Mouse (Mus musculus) left cerebral cortex, postnatal 10 days (tissue): Measurements from ENCODE around the gene Hes6. TPM values are rescaled to one million over a fixed set of nuclear protein-coding genes. Genes with fewer than 3 reads are reported as not detected.

ENCODE experiments used
- DNase-seq, 2 experiments: peaks; one replicate each; pipeline ENCODE4 v3.0.0; 2021 to 2022; ENCODE audit warnings: low spot score in 2 of 2, mixed read lengths in 1 of 2; ENCODE audit errors: extremely low spot score in 1 of 2
- intact Hi-C: fragments of 180-260 bp; cut with DNase I; formaldehyde crosslinking; loops from one replicate; pipeline ENCODE4 v1.15.1; 2025
- total RNA-seq, 2 experiments: library from RNA; stranded (reverse); gene quantifications; 2 replicates each; pipeline ENCODE4 v1.2.3; 2021

Hes6 gene
- 10 to 100 TPM; 26.6 to 27.3 TPM for total RNA-seq

DNA sequence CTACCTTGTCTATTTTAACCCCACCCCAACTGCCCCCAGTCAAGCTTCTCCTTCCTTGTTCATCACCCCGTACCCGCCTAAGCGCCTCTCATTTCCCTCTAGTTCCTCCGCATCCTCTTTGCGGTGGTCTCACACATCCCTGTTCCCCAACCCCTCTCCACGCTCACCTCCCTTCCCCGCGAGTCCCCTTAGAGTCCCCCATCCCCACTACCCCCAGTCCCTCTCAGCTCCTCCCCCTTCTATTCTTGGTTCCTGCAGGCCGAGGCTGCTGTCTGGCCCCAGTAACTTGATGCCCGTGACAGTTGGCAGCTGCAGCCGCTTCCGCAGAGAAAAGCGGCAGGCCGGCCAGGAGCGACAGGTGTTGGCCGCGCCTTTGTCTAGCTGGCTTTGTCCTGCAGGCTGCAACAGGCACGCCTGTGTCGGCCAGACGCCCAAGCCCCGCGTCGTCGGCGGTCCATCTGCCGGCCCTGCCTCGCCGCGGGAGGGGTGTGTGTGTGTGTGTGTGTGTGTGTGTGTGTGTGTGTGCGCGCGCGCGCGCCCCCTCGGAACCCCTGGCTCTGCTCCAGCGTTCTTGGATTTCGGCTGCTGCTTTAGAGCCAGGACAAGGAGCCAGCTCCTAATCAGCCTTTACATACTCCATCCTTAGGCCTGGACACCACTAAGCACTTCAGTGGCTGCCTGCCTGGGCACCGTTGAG is at the start of gene Hes6:
Gene Hes6, minus strand, starts transcription at position 141 of the 697 bp plus-strand sequence.
- intact Hi-C loops = no loop called here
- peak; percentile 60 to 88 for DNase-seq

DNA sequence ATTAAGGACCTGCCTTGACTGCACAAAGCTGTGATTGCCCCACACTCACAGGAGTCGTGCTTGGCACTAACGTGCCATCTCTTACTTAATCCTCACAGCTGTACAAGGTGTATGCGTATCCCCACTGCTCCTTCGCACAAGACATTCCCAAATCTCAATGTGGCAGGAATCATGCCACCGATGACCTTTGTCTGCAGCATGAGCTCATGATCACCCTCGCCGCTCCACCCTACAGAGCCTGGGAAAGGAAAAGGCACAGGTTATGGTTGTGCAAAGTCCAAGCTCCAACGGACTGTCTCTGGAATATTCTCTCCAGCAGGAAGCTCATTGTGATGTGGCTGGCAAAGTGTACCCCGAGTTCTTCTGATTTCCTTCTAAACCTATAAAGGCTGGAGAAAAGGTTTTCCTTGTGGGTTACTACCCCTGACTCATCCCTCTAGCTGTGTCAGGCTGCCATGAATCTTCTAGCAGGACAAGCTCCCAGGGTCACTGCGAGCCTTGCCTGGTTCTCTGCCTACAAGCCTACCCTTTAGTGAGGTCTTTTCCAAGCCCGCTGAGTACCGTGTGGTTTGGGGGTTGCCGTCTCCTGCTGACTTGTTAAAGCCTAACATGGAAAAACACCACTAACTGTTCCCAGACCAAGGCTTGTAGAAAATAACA is 49.6 kb upstream of the Hes6 start:
- intact Hi-C loops = no loop called here
- no peak for DNase-seq

DNA sequence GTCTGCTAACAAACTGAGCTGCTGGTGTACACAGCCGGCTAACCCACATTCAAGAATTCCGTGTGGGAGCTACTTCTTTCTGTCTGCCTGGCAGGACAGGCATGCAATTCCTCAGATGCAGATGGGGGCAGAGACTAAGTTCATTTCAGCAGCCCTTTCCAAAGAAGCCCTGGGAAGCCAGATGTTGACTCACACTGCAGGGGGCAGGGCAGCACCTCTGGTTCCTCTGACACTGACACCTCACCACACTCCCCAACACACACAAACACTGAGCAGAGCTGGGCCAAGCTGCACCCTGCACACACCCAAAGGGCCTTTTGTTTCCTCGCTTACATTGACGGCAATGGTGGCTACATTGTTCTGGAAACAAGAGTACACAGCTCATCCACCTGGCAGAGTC is 46.7 kb upstream of the Hes6 start:
- no peak for DNase-seq
- intact Hi-C loops = no loop called here

DNA sequence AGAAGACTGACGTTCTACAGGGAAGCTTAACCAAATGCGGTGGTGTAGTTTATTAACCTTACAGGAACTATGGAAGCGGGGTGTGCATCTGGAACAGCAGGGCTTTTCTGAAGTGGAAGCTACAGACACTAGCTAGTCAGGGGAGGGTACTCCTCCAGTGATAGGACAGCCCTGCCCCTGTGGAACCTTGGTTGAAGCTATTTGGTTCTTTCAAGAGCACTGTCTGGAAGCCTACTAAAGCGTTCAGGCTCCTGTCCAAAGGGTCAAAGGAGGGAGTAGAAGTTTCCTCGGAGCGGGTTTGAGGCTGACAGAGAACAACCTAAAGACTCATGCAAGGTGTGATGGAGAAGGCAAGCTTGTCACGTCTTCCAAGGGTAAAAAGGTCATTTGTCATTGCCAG is 46.2 kb upstream of the Hes6 start:
- intact Hi-C loops = no loop called here
- DNase-seq = no peak

DNA sequence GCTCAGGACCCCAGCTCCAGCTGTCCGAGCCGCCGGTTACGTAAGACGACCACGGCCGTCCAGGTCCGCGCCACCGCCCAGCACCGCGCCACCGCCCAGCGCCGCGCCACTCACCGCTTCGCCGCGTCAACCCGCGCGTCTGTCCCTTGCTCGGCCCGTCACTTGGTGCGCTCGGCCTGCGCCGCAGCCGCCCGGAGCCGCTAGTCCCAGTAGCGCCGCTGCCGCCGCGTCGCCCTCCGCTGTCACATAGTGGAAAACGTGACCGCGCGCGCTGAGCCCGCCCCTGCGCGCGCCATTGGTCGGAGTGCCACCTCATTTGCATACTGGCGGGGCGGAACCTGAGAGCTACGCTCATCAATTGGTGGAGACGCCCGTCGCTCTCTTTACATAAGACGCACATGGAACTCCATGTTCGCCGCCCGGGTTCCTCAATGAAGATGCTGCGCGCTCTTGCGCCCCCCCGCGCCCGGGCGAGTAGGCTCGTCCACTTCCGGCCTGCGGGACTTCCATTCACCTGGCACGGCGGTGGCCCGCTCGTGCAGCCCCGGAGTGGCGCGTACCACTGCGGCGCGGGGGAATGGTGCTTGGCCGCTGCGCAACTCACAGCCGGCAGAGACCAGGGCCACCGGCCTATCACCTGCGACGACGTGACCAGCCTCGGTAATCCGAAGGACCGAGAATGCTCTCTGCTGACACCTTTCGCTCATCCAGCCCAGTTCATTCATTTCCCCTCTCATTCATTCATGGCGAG is 45.4 kb upstream of the Hes6 start, which contains the start of gene Per2:
Gene Per2, minus strand, starts transcription at position 266 of the 751 bp plus-strand sequence.
- intact Hi-C loops = loop anchor here (5.0 kb wide), 1 partner anchor 42 kb away; no protein-coding TSS in a partner anchor
- DNase-seq = peak; percentile 99

DNA sequence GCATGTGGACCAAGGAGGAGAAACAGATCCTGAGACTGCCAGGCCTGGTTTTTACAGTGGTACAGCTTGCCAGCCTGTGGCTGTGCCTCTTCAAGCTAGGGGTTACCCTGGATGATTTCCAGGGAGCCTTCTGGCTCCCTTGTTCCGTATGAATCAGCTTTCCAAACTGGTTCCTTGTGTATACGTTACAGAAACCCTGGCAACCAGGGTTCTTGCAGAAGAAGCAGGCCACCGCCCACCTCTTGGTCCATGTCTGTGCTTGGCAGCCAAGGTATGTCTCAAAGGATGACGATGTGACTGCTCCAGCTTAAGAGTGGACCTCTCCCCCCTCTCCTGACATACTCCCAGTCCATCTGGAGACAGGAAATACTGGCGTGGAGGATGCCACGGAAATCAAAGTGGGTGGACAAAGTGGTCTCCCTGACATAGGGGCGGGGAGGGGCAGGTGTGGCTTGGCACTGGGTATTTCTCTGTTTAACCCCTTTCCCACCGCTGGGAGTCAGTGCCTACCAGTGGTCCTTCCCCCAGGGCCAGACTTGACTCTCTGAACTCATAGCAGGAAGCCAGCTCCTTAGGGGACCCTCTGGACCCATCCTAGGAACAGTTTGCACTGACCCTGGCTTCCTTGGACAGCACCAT is 44.5 kb upstream of the Hes6 start:
- DNase-seq = peak; percentile 37 to 69

DNA sequence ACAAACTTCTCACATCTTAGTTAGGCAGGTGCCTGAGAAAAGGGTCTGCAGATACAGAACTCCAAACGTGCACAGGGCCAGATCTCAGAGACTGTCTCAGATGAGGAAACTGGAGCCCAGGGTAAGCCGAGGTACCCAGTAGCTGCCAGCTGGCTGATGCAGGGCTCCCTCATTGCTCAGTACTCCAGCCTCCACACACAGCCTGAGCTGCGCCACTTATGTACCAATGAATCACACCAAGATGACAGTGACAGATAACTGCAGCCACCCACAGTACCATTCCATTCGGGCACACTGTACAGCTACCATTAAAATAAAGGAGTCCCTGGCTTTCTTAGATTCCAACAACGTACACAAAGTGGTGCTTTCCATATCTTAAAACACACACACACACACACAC is 43.9 kb upstream of the Hes6 start:
- intact Hi-C loops = loop anchor here (5.0 kb wide), 1 partner anchor 40 kb away; no protein-coding TSS in a partner anchor
- peak in 1 of 2 experiments; percentile 48 for DNase-seq

More for the DNA sequence above, 44.5 kb upstream of the Hes6 start:
- intact Hi-C loops = loop anchor here (5.0 kb wide), 1 partner anchor 41 kb away; no protein-coding TSS in a partner anchor

DNA sequence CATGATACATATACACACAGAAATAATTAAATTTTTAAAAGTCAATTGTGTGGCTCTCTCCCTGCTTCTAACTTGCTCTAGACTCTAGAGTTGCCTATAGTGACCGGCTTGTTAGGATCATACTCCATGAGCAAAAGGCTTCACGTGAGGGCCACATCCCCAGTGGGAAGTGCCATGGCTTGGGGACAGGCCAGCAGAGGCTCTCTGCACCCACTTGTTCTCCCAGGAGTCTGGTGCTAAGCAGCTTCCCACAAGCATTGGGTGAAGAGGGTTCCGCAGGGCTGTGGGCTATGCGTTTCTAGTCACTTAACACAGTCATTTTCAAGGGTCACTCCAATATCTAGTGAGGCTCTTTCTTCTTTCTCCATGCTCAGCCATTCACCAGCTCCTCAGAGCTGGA is 43.3 kb upstream of the Hes6 start:
- DNase-seq = no peak
- intact Hi-C loops = loop anchor here (5.0 kb wide), 1 partner anchor 40 kb away; no protein-coding TSS in a partner anchor

DNA sequence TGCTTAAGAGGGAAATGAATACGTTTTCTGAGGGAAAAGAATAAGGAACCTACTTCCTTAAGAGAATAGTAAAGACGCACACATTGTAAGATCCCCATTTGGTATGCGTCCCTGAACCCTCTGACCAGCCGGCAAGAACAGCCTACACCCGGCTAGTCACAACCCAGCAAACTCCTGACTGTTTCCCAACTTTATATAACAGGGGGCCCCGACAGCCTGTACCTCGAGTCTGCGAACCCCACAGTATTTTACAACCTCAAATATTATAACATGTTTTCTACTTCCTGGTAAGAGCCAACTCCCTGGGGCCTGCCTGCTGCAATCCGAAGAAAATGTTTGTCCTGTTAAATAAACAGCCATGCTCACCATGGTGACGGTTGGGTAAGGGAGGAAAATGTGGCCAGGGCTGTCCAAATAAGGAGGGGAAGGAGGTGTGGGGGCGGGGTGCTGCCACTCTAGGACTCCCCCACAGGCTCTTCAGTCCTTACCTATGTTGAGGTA is 42.5 kb upstream of the Hes6 start:
- peak in 1 of 2 experiments; percentile 72 for DNase-seq
- intact Hi-C loops = loop anchor here (5.0 kb wide), 1 partner anchor 39 kb away; no protein-coding TSS in a partner anchor

DNA sequence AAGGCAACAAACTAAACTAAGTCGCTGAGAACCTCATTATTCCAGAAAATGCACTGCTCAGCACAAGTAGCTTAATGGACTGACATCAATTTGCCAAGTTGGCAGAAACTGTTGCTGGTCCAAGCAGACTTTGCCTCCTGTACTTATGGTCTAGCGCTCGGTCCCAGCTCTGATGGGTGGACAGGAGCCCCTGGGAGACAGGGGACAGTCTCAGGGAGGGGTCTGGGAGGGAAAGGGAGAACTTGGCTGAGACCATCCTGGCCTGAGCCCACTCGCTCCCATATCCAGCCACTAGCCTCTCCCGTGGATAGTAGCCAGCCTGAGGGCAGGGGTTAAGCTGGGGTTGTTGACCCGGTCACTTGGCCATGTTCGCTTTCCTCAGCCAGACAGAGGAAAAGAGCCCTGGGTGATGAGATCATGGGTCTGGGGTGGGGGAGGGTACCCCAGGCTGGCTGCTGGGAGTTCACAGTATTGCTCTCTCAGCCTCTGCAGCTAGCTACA is 41.9 kb upstream of the Hes6 start:
- intact Hi-C loops = loop anchor here (5.0 kb wide), 1 partner anchor 38 kb away; no protein-coding TSS in a partner anchor
- DNase-seq = peak in 1 of 2 experiments; percentile 59

DNA sequence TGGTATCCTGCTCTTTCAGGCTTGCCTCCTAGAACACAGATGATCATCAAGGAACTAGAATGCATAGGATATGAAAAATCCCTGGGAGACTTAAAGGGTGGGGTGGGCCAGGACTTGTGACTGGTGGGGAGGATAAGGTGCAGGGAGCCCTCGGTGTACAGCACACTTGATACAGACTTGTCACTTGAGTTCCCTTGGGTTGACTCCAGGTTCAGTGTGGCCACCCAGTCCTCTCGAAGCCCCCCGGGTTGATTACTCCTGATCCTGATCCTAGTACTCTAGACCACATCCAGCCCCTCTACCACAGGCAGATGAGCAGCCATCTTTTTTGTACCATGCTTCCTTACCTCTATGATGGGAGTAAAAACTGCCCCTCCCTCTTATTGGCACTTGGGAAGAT is 41.1 kb upstream of the Hes6 start:
- intact Hi-C loops = loop anchor here (5.0 kb wide), 1 partner anchor 38 kb away; no protein-coding TSS in a partner anchor
- no peak for DNase-seq

DNA sequence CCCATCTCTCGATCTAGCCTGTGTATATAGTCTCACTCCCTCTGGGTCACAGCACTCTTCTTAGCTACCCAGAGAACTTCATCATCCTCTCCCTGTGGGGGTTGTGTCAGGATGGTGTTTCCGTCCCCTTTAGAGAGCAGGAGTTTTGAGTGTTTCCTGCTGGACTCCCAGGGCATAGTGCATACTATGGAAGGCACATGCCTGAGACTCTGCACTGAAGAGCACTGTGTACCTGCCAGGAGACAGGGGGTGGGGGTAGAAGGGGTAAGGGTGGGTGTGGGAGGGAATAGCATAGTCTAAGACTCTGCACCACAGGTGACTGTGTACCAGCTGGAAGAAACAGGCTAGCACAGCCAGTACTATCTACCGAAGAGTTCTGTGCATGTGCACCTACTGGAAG is 40.5 kb upstream of the Hes6 start:
- intact Hi-C loops = no loop called here
- no peak for DNase-seq

DNA sequence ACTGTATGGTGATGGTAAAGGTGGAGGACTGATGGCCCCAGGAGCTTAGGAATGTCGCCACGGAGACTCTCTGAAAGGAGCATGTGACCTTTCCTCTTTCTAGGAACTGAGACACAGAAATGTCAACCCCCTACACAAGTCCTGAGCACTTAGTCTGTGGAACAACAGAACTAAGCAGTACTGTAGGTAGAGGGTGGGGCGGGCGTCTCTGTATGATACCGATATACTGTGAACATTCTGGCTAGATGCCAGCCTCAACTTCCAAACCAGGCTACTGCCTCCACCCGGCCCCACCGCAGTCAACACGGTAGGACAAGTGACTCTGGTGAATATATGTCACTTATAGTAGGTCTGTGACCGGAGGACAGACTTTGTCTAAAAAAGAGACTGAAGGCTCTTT is 40.1 kb upstream of the Hes6 start:
- intact Hi-C loops = no loop called here
- no peak for DNase-seq

DNA sequence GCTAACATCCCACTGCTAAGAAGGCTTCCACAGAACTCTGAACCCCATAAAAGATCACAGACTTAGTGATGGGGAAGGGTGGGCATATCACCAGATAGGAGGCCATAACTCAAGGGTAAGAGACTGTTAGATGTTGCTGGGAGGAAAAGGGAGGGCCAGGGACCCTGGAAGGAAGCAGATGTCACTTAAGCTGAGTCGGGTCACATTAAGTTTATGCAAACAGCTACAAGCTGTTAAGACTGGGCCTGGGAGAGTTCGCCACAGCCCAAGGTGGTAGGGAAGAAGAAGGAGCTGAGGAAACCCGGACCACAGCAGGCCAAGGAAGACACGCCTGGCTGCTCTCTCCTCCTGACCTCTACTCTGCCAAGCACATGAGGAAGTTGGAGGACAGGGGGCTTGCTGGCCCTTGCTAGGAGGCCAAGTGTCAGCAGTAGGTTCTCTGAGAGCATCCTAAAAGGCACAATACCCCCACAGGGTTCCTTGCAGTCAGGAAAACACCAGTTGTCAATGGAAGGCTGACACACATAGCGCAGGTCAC is 37.8 kb upstream of the Hes6 start:
- no peak for DNase-seq

DNA sequence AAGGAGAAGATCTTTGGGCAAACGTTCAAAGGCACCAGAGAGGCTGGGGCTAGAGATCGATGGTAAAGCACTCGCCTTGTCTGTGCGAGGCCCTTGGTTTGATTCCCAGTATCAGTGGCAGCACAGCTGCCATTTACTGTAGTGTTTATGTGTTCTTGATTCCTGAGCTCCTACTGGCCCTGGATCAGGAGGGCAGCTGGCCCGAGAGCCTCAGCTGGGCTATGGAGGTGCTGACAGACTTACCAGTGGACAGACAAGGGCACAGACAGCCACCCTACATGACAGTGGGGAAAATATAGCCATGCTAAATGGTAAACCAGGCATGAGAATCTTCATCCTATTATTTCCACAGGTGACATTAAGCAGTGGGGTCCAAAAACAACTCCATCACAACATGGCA is 37.0 kb upstream of the Hes6 start:
- DNase-seq = no peak
- intact Hi-C loops = no loop called here

More for the DNA sequence above, 37.8 kb upstream of the Hes6 start:
- intact Hi-C loops = no loop called here

DNA sequence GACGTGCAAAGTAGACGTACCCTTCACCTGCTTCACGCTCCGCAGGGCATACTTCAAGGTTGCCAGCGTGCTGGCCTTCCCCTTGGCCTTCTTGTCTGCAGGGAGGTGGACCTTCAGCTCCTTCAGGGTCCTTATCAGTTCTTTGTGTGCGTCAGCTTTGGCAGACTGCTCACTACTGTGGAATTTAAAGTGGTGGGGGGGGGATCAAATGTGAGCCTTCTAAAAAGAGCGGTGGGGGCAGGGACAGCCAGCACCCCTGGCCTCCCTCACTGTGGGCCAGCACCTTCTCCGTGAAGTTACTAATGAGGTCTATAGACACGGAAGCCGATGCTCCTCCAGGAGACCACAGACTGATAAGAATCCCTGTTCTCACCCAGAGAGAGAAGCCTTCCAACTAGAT is 34.9 kb upstream of the Hes6 start:
- DNase-seq = no peak
- intact Hi-C loops = no loop called here

DNA sequence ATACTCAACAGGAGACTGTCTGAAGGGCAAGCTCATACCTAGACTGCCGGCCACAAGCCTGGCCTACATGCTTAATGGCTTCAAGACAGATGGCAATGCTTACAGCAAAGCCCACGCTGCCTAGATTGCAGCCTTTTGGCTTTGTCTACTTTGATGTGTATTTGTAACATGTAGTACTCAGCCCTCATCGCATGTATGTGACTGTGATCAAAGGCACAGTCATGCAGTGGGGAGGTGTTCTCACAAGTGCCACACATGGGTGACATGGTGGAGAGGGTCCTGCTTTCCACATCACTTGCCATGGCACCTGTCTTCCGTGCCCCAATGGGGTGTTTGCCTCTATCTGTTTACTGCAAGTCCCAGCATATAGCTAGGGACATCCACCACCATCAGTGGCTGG is 32.7 kb upstream of the Hes6 start:
- intact Hi-C loops = no loop called here
- no peak for DNase-seq

DNA sequence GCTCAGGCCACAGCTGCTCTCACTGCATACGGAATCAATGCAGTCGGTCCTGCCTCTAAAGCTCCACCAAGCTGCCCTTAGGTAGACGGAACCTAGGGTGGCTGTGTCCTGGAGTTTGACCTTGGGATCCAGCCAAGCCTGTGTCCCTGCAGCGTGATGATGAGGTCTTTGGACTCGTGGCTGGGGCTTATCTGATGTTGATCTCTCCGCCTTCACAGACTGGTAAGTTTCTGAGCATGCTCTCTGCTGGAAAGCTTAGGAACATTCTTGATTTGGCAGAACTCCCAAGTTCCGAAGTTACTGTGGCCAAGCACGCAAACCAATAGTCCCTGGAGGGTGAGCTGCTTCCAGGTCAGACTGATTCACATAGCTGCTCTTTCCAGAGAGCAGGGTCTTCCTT is 32.2 kb upstream of the Hes6 start:
- peak in 1 of 2 experiments; percentile 57 for DNase-seq
- intact Hi-C loops = no loop called here
